Mouse (Mus musculus) layer of hippocampus, adult 11-12 months (tissue): ENCODE results near the gene Rbpms2.

Source experiments
- DNase-seq: peaks from one replicate; pipeline ENCODE4 v3.0.0; 2022; ENCODE audit warnings: low spot score

Gene Rbpms2

DNA sequence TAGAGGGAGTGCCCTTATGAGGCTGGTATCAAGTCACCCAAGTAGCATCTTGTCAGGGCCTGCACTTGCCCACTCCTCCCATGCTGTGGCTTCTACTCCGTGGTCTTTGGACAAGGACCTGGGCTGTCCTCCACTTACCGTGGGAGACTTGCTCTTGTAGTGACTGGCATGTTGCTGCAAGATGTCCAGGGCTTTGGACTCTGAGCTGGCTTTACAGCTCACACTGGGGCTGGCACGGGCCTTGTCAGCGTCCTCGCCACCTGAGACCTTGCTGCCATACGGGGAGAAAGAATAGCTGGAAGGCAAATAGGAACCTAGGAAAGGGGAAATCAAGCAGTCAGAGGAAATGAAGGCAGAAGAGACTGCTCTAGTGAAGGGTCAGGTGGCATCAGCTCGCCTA, 67.9 kb downstream of the Rbpms2 start:
- no peak for DNase-seq

DNA sequence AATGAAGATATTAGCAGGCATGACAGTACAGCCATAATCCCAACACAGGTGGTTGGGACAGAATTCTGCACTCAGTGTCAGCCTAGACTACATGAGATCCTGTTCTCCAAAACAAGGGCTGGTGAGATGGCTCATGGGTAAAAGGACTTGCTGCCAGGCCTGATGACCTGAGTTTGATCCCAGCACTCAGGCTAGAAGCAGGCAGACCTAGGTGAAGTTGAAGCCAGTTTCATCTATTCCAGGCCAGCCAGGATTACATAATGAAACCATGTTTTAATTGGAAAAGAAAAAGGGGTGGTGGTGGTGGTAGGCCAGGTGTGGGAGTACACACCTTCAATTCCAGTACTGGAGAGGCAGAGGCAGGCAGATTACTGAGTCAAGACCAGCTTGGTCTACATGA, 68.5 kb downstream of the Rbpms2 start:
- DNase-seq, result no peak

DNA sequence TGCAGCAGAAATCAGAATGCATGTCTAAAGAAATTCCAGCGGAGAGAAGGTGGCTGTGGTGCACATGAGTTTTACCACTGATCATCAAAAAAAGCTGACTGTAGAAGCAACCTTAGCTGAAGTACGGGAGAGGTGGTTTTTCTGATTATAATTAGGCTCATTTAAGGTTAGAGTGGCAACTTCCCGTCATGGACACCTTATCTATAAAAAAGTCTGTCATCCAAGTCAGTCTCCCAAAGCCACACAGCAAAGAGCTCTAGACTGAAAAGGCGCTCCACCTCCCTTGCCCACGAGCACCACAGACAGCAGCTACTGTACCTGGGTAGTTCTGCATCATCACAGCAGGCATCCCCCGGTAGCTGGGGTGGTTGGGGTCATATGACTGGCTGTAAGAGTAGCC, 71.1 kb downstream of the Rbpms2 start:
- no peak for DNase-seq

DNA sequence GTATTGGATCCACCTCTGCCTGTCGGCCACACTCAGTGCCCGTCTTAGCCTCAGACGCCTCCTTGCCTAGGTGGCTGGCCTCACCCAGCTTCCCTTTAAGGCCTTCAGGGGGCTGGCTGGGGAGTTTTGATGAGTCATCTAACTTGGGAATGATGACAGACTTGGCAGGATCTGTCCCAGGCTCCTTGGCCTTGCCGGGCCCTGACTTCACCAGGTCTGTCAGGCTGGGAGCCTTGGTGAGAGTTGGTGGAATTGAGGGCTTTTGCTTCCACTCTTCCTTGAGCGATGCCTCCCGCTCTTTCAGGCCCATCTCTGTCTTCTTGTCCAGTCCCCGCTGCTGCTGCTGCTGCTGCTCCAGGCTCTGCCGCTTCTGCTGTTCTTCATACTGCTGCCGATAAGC, 72.8 kb downstream of the Rbpms2 start:
- no peak for DNase-seq

DNA sequence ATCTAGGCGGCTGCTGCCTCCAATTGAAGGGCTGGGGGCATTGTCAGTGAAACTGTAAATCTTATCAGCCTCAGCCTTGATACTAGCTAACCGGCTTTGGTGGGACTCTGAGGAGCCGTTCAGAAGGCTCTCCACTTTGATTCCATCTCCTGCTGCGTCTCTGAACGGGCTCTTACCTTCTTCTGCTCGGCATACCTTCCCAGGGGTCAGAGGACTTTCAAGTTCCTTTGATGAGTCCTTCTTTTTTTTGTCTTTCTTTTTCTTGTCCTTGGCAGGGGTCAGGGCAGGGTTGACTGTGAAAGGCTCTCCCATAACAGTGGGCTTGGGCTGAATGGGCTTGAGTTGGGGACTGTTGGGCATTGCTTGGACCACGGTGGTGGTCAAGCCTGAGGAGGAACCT, 73.8 kb downstream of the Rbpms2 start:
- no peak for DNase-seq

DNA sequence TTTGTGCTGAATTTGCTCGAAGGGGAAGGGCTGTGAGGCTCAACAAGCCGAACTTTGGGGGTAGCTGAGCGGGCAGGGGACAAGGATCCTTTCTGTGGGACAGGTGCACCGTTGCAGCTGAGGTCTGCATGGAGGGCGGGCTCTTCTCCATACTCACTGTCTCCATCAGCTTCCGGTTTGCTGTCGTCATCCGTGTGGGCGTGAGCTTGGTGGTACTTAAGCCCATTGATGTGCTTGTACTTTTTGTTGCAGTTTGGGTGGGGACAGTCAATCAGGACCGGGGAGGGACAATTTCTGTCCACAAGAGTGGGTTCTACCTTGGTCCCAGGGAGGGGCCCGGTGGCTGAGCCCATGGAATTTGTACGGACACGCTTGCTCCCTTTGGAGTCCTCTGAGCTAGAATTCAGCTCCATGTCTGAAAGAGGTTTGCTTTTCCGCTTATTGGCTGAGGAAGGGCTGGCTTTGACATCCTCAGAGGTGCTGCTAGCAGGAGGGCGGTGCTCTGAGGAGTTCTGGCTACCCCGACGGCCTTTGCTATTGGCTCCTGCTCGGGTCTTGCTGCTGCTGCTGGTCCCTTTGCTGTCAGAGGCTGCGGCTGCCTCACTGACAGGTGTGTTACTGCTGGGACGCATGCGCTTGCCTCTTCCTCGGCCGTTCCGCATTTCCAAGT, 74.6 kb downstream of the Rbpms2 start:
- no peak for DNase-seq
